Mouse (Mus musculus) limb, embryonic 14.5 days (tissue): ENCODE results near the gene Sdhaf2. TPM values are rescaled to one million over a fixed set of nuclear protein-coding genes. Genes with fewer than 3 reads are reported as not detected.
A peak's percentile ranks its signal among the peaks of the same experiment; 100 is the strongest.

ENCODE experiments used
- ATAC-seq: fragments of 200-750 bp; cut with Nextera tagmentation; 2 replicates; pipeline ENCODE4 v1.8.0; 2017; ENCODE audit warnings: low read depth, moderate number of reproducible peaks, moderate TSS enrichment; ENCODE audit not compliant: low FRiP score
- DNase-seq: peaks from one replicate; pipeline ENCODE4 v3.0.0-alpha.2; 2015; ENCODE audit warnings: low spot score
- H3K27ac ChIP-seq: fragments of 300-500 bp; sonication (generic); replicated peaks from 2 replicates; pipeline ENCODE4 v1.5.1; 2014; ENCODE audit warnings: low read depth, mild to moderate bottlenecking, low read length, moderate library complexity, mixed read lengths
- H3K27me3 ChIP-seq: fragments of 300-500 bp; sonication (generic); 2 replicates; pipeline ENCODE4 v1.6.1; 2014; ENCODE audit warnings: low read length, mixed read lengths; ENCODE audit not compliant: control insufficient read depth, insufficient read depth
- H3K36me3 ChIP-seq: fragments of 300-500 bp; sonication (generic); 2 replicates; pipeline ENCODE4 v1.6.1; 2014; ENCODE audit warnings: mild to moderate bottlenecking, low read length, moderate library complexity, mixed read lengths; ENCODE audit not compliant: control insufficient read depth, insufficient read depth
- H3K4me1 ChIP-seq: fragments of 300-500 bp; sonication (generic); 2 replicates; pipeline ENCODE4 v1.6.1; 2014; ENCODE audit warnings: antibody characterized with exemption, low read length, mixed read lengths; ENCODE audit not compliant: control insufficient read depth, insufficient read depth
- H3K4me2 ChIP-seq: fragments of 300-500 bp; sonication (generic); replicated peaks from 2 replicates; pipeline ENCODE4 v1.6.1; 2014; ENCODE audit warnings: low read depth, mild to moderate bottlenecking, low read length, moderate library complexity; ENCODE audit not compliant: severe bottlenecking
- H3K4me3 ChIP-seq: fragments of 300-500 bp; sonication (generic); replicated peaks from 2 replicates; pipeline ENCODE4 v1.5.1; 2014; ENCODE audit warnings: low read length
- H3K9ac ChIP-seq: fragments of 300-500 bp; sonication (generic); 2 replicates; pipeline ENCODE4 v1.6.1; 2014; ENCODE audit warnings: mild to moderate bottlenecking, low read depth, low read length, moderate library complexity; ENCODE audit not compliant: severe bottlenecking
- H3K9me3 ChIP-seq: fragments of 300-500 bp; sonication (generic); 2 replicates; pipeline ENCODE4 v1.6.1; 2016; ENCODE audit warnings: low read length; ENCODE audit not compliant: control insufficient read depth
- POLR2A ChIP-seq: fragments of 200-500 bp; IDR thresholded peaks from 2 replicates; pipeline ENCODE4 v1.8.0; 2012; ENCODE audit warnings: inconsistent platforms, mild to moderate bottlenecking, moderate library complexity, borderline replicate concordance; ENCODE audit not compliant: insufficient read depth, insufficient read length; ENCODE audit errors: extremely low read depth
- WGBS: fragments of 180-500 bp; shearing (Covaris S2); extraction: QIAGEN DNeasy Blood & Tissue Kit; methylation state at CpG from one replicate; pipeline ENCODE4 v1.1.7; 2014; 5-methylcytosine and 5-hydroxymethylcytosine counted together
- polyA plus RNA-seq, 2 experiments: library from polyadenylated mRNA; depleted of rRNA in 1 of 2; stranded (reverse) in 1 of 2; unstranded in 1 of 2; fragments of >200 nt; fragmentation: Nextera tagmentation in 1 of 2; extraction: Ambion mirVana in 1 of 2; gene quantifications; 2 replicates each; pipeline versions ENCODE4 v1.2.1 to v1.2.3; 2012 to 2014

The Sdhaf2 gene
- polyA plus RNA-seq, 2 experiments: 49.2 to 64.6 TPM

DNA sequence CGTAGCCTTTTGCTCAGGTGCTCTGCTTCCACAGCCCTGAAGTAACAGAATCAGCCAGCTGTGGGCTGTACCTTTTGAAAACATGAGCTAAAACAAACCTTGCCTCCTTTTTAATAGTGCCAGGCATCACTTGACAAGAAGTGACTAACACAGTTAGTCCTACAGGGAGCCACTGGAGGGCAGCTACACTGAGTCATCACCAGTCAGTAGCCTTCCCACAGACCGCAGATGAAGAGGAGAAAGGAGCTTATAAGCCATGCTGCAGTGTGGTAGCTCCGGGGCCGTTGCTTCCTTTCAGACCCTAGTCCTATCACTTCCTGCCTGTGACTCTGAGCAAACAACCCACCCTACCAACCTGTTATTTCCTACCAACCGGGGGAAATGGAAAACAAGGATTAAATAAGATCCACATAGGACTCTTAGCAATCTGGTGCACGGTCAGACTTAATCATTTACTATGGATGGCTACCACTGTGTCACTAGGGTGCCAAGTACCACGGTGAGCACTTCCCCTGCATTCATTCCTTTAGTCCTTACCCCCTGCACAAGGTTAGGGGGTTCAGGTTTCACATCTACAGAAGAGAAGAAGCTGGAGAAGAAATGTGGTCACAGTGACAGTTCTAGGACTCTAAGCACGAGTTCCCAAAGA lies 28.3 kb downstream of the Sdhaf2 start:
- no peak for ATAC-seq
- WGBS: 57% methylated on average over 8 of the region's 8 CpGs

DNA sequence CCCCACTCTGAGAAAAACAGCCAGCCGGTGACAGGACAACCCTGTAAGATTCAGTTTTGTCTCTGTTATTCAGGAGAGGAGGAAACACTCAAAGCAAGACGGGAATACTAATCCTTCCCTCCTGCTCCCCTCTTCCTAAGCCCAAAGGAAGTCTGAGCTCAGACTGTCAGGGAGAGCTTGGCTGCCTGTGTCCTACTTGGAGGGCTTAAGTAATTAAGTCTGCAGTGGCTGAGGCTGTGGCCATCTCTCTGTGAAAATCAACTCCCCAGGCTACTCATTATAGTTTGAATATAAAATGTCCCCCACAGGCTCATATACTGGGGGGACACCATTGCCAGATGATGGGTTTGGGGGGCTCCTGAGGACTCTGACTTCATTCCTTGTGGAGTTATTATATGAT lies 29.0 kb downstream of the Sdhaf2 start:
- no peak overlapping the region for H3K9ac ChIP-seq
- H3K9me3 ChIP-seq: no peaks in the 10 kb centered on the region
- no peak for TF ChIP-seq POLR2A
- H3K36me3 ChIP-seq: peaks cover 24% of the 10 kb centered on the region
- no peak overlapping the region for H3K4me3 ChIP-seq
- no peaks in the 10 kb centered on the region for H3K4me1 ChIP-seq
- no peak overlapping the region for H3K27ac ChIP-seq
- no peaks in the 10 kb centered on the region for H3K27me3 ChIP-seq
- H3K4me2 ChIP-seq: no peak overlapping the region
- WGBS: 59% methylated on average over 2 of the region's 2 CpGs
- DNase-seq (no peak), ATAC-seq (no peak)

More for the DNA sequence above, 28.3 kb downstream of the Sdhaf2 start:
- TF ChIP-seq POLR2A: no peak
- Histone ChIP-seq H3K4me1 (no peaks in the 10 kb centered on the region), H3K9ac (no peak overlapping the region), H3K36me3 (peaks cover 25% of the 10 kb centered on the region), H3K4me3 (no peak overlapping the region), H3K4me2 (no peak overlapping the region), H3K27me3 (no peaks in the 10 kb centered on the region), H3K27ac (no peak overlapping the region), H3K9me3 (no peaks in the 10 kb centered on the region)
- no peak for DNase-seq

GRCm38 (mm10) chr19:10495670-10496069 lies 30.3 kb downstream of the Sdhaf2 start:
- Histone ChIP-seq H3K4me3 (no peak overlapping the region), H3K27me3 (no peaks in the 10 kb centered on the region), H3K9me3 (no peaks in the 10 kb centered on the region), H3K4me1 (no peaks in the 10 kb centered on the region), H3K9ac (no peak overlapping the region), H3K4me2 (no peak overlapping the region), H3K27ac (no peak overlapping the region), H3K36me3 (peaks cover 11% of the 10 kb centered on the region)
- no peak for TF ChIP-seq POLR2A
- DNase-seq: no peak
- WGBS: 84% methylated on average over 1 of the region's 1 CpGs
- no peak for ATAC-seq

DNA sequence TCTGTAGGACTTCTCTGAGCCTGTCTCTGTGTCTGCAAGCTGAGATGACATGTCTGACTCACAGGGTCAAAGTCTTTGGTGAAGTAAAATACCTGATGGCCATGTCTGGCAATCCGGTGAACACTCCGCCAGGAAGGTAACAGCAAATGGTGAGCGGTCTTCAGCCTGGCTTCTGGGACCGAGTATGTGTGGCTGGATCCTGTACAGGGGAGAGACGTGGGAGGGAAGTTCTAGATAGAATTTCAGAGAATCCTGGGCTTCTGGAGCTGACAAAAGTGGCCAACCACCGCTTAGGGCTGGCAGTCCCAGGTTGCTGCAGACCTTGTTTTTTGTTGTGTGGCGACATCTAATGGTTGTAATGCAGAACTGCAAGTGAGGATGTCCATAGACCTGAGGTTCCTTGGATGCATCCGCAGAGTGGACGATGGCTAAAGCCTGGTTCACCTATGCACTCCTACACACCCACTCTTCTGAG lies 39.6 kb downstream of the Sdhaf2 start:
- Histone ChIP-seq H3K9ac (no peak overlapping the region), H3K27me3 (no peaks in the 10 kb centered on the region), H3K4me1 (no peaks in the 10 kb centered on the region), H3K36me3 (no peaks in the 10 kb centered on the region), H3K27ac (no peak overlapping the region), H3K4me2 (no peak overlapping the region), H3K4me3 (no peak overlapping the region), H3K9me3 (no peaks in the 10 kb centered on the region)
- DNase-seq (peak; percentile 75), ATAC-seq (peak; percentile 64; the same call in 1 of the 2 replicates)
- WGBS: 23% methylated on average over 9 of the region's 9 CpGs
- no peak for TF ChIP-seq POLR2A

DNA sequence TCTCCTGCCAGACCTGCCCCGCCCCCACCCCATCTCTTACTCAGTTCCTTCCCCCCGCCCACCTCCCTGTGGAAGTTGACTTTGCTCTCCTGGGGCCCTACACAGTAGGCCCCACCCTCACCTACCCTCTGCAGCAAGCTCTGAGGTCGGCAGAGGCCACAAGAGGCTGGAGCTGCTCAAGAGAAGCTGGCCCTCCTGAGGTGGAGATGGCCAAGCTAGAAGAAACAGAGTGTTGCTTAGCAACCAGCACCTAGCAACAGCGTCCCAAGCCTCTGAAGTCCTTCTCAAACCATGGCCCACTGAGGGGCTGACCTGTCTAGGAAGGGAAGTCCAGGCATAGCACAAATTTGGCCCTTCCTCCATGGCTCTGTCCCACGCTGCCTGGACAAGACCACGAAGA lies 43.2 kb downstream of the Sdhaf2 start, which contains the start of gene Ppp1r32:
Gene Ppp1r32 (minus strand): TSS at position 226 of the 400 bp plus-strand sequence.
- Histone ChIP-seq H3K9me3 (no peaks in the 10 kb centered on the region), H3K27ac (no peak within 1 kb of the TSS), H3K9ac (no peak within 1 kb of the TSS), H3K4me2 (no peak within 1 kb of the TSS), H3K27me3 (no peaks in the 10 kb centered on the region), H3K36me3 (no peaks in the 10 kb centered on the region), H3K4me1 (no peaks in the 10 kb centered on the region), H3K4me3 (no peak within 1 kb of the TSS)
- TF ChIP-seq POLR2A: no peak
- WGBS: 39% methylated on average over 6 of the region's 6 CpGs
- ATAC-seq (no peak), DNase-seq (peak; percentile 18)
